Mouse (Mus musculus) kidney, postnatal 0 days (tissue): ENCODE measurements around the gene Armc7. TPM values are rescaled to one million over a fixed set of nuclear protein-coding genes. Genes with fewer than 3 reads are reported as not detected.

Experiments
- ATAC-seq: fragments of 200-750 bp; cut with Nextera tagmentation; replicated peaks from 2 replicates; pipeline ENCODE4 v1.8.0; 2017; ENCODE audit warnings: low read depth, moderate number of reproducible peaks, moderate TSS enrichment, moderate library complexity; ENCODE audit not compliant: low FRiP score
- DNase-seq: peaks from one replicate; pipeline ENCODE4 v3.0.0-alpha.2; 2016; ENCODE audit warnings: low spot score
- H3K27ac ChIP-seq: fragments of 300-500 bp; sonication (generic); 2 replicates; pipeline ENCODE4 v1.5.1; 2014; ENCODE audit warnings: mild to moderate bottlenecking
- H3K27me3 ChIP-seq: fragments of 300-500 bp; sonication (generic); 2 replicates; pipeline ENCODE4 v1.6.1; 2014; ENCODE audit warnings: low read length, mixed read lengths; ENCODE audit not compliant: insufficient read depth
- H3K36me3 ChIP-seq: fragments of 300-500 bp; sonication (generic); 2 replicates; pipeline ENCODE4 v1.6.1; 2014; ENCODE audit warnings: low read length, mixed read lengths; ENCODE audit not compliant: insufficient read depth
- H3K4me1 ChIP-seq: fragments of 300-500 bp; sonication (generic); replicated peaks from 2 replicates; pipeline ENCODE4 v1.6.1; 2014; ENCODE audit warnings: antibody characterized with exemption, low read length, mixed read lengths; ENCODE audit not compliant: insufficient read depth
- H3K4me2 ChIP-seq: fragments of 300-500 bp; sonication (generic); 2 replicates; pipeline ENCODE4 v1.6.1; 2014; ENCODE audit warnings: mild to moderate bottlenecking, low read length, moderate library complexity, mixed read lengths
- H3K4me3 ChIP-seq: fragments of 300-500 bp; sonication (generic); replicated peaks from 2 replicates; pipeline ENCODE4 v1.5.1; 2014; ENCODE audit warnings: low read depth, low read length
- H3K9ac ChIP-seq: fragments of 300-500 bp; sonication (generic); 2 replicates; pipeline ENCODE4 v1.6.1; 2014; ENCODE audit warnings: low read depth, low read length
- H3K9me3 ChIP-seq: fragments of 300-500 bp; sonication (generic); replicated peaks from 2 replicates; pipeline ENCODE4 v1.6.1; 2016; ENCODE audit warnings: low read length, inconsistent platforms, mixed read lengths
- CTCF ChIP-seq: IDR thresholded peaks from 2 replicates; pipeline ENCODE4 v1.5.1; 2016; ENCODE audit warnings: antibody characterized with exemption, low read depth, mild to moderate bottlenecking, moderate library complexity
- WGBS: fragments of 180-500 bp; shearing (Covaris S2); extraction: QIAGEN DNeasy Blood & Tissue Kit; methylation state at CpG from one replicate; pipeline ENCODE4 v1.1.7; 2014; 5-methylcytosine and 5-hydroxymethylcytosine counted together
- polyA plus RNA-seq: library from polyadenylated mRNA; unstranded; fragments of >200 nt; fragmentation: Nextera tagmentation; extraction: Ambion mirVana; gene quantifications from 2 replicates; pipeline ENCODE4 v1.2.1, GENCODE M21; 2015

Gene Armc7
- polyA plus RNA-seq, 1 experiment from 2014 or later = 6.9 TPM

DNA sequence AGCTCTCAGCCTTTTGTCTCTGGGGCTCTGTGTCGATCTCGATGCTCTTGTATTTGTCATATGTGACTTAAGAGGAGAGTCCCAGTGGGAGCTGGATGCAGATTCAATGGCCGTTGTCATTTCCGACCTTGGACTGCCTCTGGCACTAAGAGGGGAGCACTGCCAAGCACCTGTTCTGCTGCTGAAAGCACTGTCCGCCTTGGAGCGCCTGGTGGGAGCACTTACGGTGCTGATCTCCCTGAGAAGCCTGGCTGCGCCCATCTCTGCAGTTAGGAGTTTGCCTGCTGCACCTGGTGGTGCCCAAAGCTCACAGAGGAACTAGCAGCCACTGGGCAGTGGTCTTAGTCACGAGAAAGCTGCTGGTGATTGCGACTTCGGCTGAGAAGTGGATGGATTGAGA, 7.8 kb downstream of the Armc7 start:
- ATAC-seq (no peak), DNase-seq (no peak)
- H3K4me2 ChIP-seq = no peak overlapping the region
- no peaks in the 10 kb centered on the region for H3K9me3 ChIP-seq
- H3K4me1 ChIP-seq = no peaks in the 10 kb centered on the region
- H3K4me3 ChIP-seq = no peak overlapping the region
- no peaks in the 10 kb centered on the region for H3K36me3 ChIP-seq
- no peak overlapping the region for H3K27ac ChIP-seq
- H3K9ac ChIP-seq = no peak overlapping the region
- no peaks in the 10 kb centered on the region for H3K27me3 ChIP-seq
- WGBS = 64% methylated on average over 11 of the region's 11 CpGs
- no peak for TF ChIP-seq CTCF

DNA sequence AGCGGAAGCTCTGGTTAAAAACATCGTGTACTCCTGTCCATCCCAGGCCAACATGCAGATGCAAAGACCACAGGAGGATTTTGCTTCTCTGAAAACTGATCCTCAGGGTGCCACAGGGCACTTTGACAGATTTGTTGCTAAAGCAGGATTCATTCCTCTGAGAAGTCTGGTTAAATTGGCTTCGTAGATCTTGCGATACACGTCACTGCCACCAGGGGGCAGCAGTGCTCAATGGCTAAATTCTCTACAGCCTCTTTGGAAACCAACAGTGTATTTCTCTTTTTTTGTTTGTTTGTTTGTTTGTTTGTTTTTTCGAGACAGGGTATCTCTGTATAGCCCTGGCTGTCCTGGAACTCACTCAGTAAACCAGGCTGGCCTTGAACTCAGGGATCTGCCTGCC, 8.3 kb downstream of the Armc7 start:
- H3K4me2 ChIP-seq = no peak overlapping the region
- no peaks in the 10 kb centered on the region for H3K9me3 ChIP-seq
- DNase-seq = peak; percentile 84
- no peak overlapping the region for H3K27ac ChIP-seq
- H3K27me3 ChIP-seq = no peaks in the 10 kb centered on the region
- ATAC-seq = no peak
- no peak overlapping the region for H3K9ac ChIP-seq
- 18% methylated on average over 6 of the region's 6 CpGs for WGBS
- no peaks in the 10 kb centered on the region for H3K36me3 ChIP-seq
- H3K4me1 ChIP-seq = no peaks in the 10 kb centered on the region
- H3K4me3 ChIP-seq = no peak overlapping the region
- TF ChIP-seq CTCF = peak; percentile 97

DNA sequence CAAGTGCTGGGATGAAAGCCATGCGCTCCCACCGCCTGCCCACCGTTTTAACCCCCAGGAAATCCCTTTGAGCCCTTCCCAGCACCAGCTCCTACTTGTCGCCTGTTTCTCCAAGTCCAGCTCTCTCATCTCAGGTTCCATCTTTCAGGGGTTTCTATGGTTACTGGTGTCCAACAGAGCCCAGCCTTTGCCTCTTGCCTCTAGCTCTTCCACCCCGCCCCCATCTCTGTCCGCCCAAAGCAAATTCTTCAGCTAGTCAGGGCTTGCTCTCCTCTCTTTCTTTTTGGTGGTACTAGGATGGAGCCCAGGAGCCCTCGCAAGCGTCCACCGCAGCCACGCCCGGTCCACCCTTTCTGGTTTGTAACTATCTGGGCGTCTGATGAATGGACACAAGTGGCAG, 9.7 kb downstream of the Armc7 start:
- 46% methylated on average over 12 of the region's 12 CpGs for WGBS
- Histone ChIP-seq H3K4me1 (no peaks in the 10 kb centered on the region), H3K27ac (no peak overlapping the region), H3K4me3 (no peak overlapping the region), H3K27me3 (no peaks in the 10 kb centered on the region), H3K36me3 (0 out of 2 replicates have a peak, but pooled peaks cover 8% of the 10 kb centered on the region), H3K9ac (no peak overlapping the region), H3K9me3 (no peaks in the 10 kb centered on the region), H3K4me2 (no peak overlapping the region)
- ATAC-seq (no peak), DNase-seq (peak; percentile 84)
- no peak for TF ChIP-seq CTCF

DNA sequence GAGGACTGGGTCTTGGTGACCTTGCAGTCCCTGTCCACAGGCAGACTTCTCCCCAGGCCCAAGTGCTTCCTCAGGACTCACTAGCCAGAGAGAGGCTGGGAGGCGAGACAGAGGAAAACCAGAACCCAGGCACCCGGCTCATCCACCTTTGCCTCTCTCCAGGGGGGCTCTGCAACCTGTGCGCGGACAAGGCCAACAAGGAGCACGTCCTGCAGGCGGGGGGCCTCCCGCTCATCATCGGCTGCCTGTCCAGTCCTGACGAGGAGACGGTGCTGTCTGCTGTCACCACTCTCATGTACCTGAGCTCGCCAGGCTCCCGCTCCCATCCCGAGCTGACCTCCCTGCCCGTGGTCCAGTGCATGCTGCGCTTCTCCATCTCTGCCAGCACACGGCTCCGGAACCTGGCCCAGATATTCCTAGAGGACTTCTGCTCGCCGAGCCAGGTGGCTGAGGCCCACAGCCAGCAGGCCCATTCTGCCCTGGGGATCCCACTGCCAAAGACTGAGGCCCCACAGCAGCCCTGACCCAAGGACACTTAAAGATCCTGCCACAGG, 13.2 kb downstream of the Armc7 start:
- no peak overlapping the region for H3K9ac ChIP-seq
- H3K27ac ChIP-seq = no peak overlapping the region
- 0 out of 2 replicates have a peak, but pooled peaks cover 8% of the 10 kb centered on the region for H3K36me3 ChIP-seq
- no peak for ATAC-seq
- WGBS = 93% methylated on average over 19 of the region's 19 CpGs
- H3K4me3 ChIP-seq = no peak overlapping the region
- no peak for TF ChIP-seq CTCF
- H3K4me2 ChIP-seq = no peak overlapping the region
- H3K27me3 ChIP-seq = no peaks in the 10 kb centered on the region
- no peak for DNase-seq
- H3K4me1 ChIP-seq = peaks cover 7% of the 10 kb centered on the region; the same call in 1 of the 2 replicates
- H3K9me3 ChIP-seq = no peaks in the 10 kb centered on the region

DNA sequence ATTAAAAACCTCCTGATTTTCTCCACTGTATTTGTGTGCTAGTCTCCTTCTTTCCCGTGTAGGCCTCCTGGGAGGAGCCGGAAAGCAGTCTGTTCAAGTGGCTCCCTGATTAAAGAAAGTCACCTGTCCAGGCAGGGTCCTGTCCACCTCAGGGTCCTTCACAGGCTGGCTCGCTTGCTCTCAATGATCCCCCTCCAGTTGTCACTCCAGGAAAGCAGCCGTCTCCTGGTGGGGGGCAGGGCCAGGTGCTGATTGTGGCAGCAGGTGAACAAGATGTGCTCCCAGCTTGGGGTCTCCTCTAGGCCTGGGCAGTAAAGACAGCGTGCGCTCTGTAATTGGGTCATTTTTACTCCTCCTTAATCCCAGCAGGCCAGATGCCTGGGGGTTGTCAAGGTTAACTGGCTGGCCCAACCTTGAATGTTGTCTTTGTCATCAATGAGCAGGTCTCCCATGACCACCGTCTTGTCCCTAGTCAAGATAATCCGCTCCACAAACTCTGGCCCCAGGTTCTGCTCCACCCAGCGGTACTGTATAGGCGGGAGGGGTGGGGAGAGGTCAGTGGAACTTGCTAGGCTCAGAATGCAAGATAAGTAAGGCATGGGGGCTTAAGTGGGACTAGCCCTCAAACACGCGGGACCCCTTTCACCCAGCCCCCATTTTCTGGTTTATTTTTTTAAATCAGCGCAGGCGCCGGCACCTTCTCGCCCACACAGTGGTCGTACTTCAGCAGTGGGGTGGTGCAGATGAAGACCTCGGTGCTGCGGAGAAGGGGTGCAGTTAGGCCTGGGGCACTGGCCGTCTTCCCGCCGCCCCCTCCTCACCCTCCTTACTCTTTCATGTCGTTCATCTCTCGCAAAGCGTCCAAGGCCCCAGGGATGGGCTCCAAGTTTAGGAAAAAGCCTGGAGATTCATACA, 15.2 kb downstream of the Armc7 start:
- H3K4me1 ChIP-seq = peaks cover 7% of the 10 kb centered on the region; the same call in 1 of the 2 replicates
- 24% methylated on average over 25 of the region's 25 CpGs for WGBS
- ATAC-seq (peak; percentile 47; the same call in 1 of the 2 replicates), DNase-seq (no peak)
- no peak for TF ChIP-seq CTCF
- no peaks in the 10 kb centered on the region for H3K27me3 ChIP-seq
- 0 out of 2 replicates have a peak, but pooled peaks cover 8% of the 10 kb centered on the region for H3K36me3 ChIP-seq
- H3K4me2 ChIP-seq = peak overlapping the region; percentile 64
- H3K9ac ChIP-seq = peak overlapping the region; percentile 56
- peak overlapping the region; percentile 60 for H3K4me3 ChIP-seq
- no peaks in the 10 kb centered on the region for H3K9me3 ChIP-seq
- no peak overlapping the region for H3K27ac ChIP-seq

DNA sequence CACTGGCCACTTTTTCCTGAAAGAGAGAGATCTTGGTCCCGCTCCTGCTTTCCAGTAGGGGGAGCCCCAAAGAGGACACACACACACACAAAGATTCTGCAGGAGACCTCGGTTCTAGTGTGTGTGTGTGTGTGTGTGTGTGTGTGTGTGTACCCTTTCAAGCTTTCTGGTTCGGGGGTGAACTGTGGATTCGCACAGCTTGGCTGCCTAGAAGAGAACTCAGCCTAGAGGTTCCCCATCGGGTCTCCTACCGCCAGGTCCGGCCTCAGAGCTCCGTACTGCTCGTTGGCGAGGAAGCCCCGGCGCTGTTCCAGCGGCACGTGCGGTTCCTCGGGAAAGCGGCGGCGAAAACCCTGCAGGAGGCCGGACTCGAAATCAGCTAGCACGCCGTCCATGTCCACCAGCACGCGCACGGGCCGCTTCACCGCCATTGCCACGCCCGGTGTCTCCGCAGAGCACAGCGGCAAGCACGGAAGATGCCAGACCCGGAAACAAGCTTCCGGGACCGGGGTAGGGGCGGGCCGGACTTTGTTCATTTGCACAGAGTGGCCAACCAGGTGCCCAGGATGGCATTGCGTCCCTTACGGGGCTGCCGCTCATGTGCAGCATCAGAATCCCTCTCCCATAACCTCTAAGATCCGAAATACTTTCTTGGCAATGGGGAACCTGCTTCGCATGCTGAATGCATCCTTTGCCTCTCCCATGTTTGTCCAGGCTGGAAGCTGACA, 16.1 kb downstream of the Armc7 start, which contains the start of gene Nt5c:
TSS of gene Nt5c (minus strand) at position 507 of the 728 bp plus-strand sequence.
- H3K27ac ChIP-seq = peak within 1 kb of the TSS; percentile 76
- under 1% methylated on average over 43 of the region's 43 CpGs for WGBS

More for the DNA sequence above, 16.1 kb downstream of the Armc7 start, which contains the start of gene Nt5c:
- peak within 1 kb of the TSS; percentile 64 for H3K4me2 ChIP-seq
- TF ChIP-seq CTCF = peak; percentile 82
- no peaks in the 10 kb centered on the region for H3K27me3 ChIP-seq
- peaks cover 7% of the 10 kb centered on the region; the same call in 1 of the 2 replicates for H3K4me1 ChIP-seq
- H3K9ac ChIP-seq = peak within 1 kb of the TSS; percentile 56
- no peaks in the 10 kb centered on the region for H3K9me3 ChIP-seq
- 0 out of 2 replicates have a peak, but pooled peaks cover 8% of the 10 kb centered on the region for H3K36me3 ChIP-seq
- DNase-seq (peak; percentile 82), ATAC-seq (peak; percentile 86)
- H3K4me3 ChIP-seq = peak within 1 kb of the TSS; percentile 60
